Mouse (Mus musculus) liver, adult 2 months (tissue): ENCODE measurements around the gene B4galt4. TPM values are rescaled to one million over a fixed set of nuclear protein-coding genes. Genes with fewer than 3 reads are reported as not detected.

Experiments used
- DNase-seq: peaks from one replicate; pipeline ENCODE4 v3.0.0-alpha.2; 2011; ENCODE audit warnings: low read depth, low spot score; ENCODE audit errors: extremely low read depth
- H3K27ac ChIP-seq: fragments of 200-500 bp; replicated peaks from 2 replicates; pipeline ENCODE4 v1.5.1; 2012; ENCODE audit warnings: low read depth, mild to moderate bottlenecking, control low read depth, inconsistent platforms, low read length; ENCODE audit not compliant: insufficient read depth
- H3K27me3 ChIP-seq: fragments of 200-500 bp; 2 replicates; pipeline ENCODE4 v1.6.1; 2012; ENCODE audit warnings: mild to moderate bottlenecking, moderate library complexity, low read length, inconsistent platforms; ENCODE audit not compliant: control insufficient read depth, insufficient read depth
- H3K36me3 ChIP-seq: fragments of 200-500 bp; 2 replicates; pipeline ENCODE4 v1.6.1; 2012; ENCODE audit warnings: low read length, inconsistent platforms; ENCODE audit not compliant: control insufficient read depth, insufficient read depth
- H3K4me1 ChIP-seq: fragments of 200-500 bp; 2 replicates; pipeline ENCODE4 v1.6.1; 2011; ENCODE audit warnings: low read length; ENCODE audit not compliant: control insufficient read depth, insufficient read depth
- H3K4me3 ChIP-seq: fragments of 200-500 bp; 2 replicates; pipeline ENCODE4 v1.5.1; 2011; ENCODE audit warnings: low read depth, mild to moderate bottlenecking, control low read depth, low read length, moderate library complexity; ENCODE audit not compliant: insufficient read depth
- H3K79me2 ChIP-seq: fragments of 200-500 bp; 2 replicates; pipeline ENCODE4 v1.6.1; 2012; ENCODE audit warnings: inconsistent platforms, mild to moderate bottlenecking, low read length, moderate library complexity; ENCODE audit not compliant: control insufficient read depth, insufficient read depth
- H3K9ac ChIP-seq: fragments of 200-500 bp; 2 replicates; pipeline ENCODE4 v1.6.1; 2012; ENCODE audit warnings: low read depth, mild to moderate bottlenecking, control low read depth, inconsistent platforms, low read length
- CTCF ChIP-seq: fragments of 200-500 bp; IDR thresholded peaks from 2 replicates; pipeline ENCODE4 v1.5.1; 2011; ENCODE audit warnings: low read depth, low read length, control low read depth
- POLR2A ChIP-seq: fragments of 200-500 bp; IDR thresholded peaks from 2 replicates; pipeline ENCODE4 v1.6.1; 2011; ENCODE audit warnings: low read length, control low read depth; ENCODE audit not compliant: insufficient read depth; ENCODE audit errors: extremely low read depth
- WGBS: fragments of 180-500 bp; shearing (Covaris S2); methylation state at CpG from one replicate; pipeline ENCODE4 v1.1.7; 2018; 5-methylcytosine and 5-hydroxymethylcytosine counted together
- polyA plus RNA-seq: library from polyadenylated mRNA; depleted of rRNA; stranded (reverse); fragments of >200 nt; gene quantifications from 2 replicates; pipeline ENCODE4 v1.2.3, GENCODE M21; 2012
- total RNA-seq: library from RNA; depleted of rRNA; stranded (reverse); fragments of >200 nt; gene quantifications from 2 replicates; pipeline ENCODE4 v1.2.3, GENCODE M21; 2014

B4galt4 gene
- total and polyA plus RNA-seq, 2 experiments, result 0.54 to 1.6 TPM

- no peak overlapping the region for H3K27ac ChIP-seq
- H3K4me1 ChIP-seq, result no peaks in the 10 kb centered on the region; the same call in 1 of the 2 replicates
- H3K27me3 ChIP-seq, result no peaks in the 10 kb centered on the region
- no peaks in the 10 kb centered on the region for H3K79me2 ChIP-seq
- no peak overlapping the region for H3K4me3 ChIP-seq
- no peaks in the 10 kb centered on the region for H3K36me3 ChIP-seq
- 68% methylated on average over 9 of the region's 9 CpGs for WGBS
- DNase-seq, result no peak
- no peak overlapping the region for H3K9ac ChIP-seq
- TF ChIP-seq POLR2A (no peak), CTCF (no peak)
Measured at GRCm38 (mm10) chr16:38701492-38702185, 40.4 kb upstream of the B4galt4 start.

GRCm38 (mm10) chr16:38702316-38702715, 39.7 kb upstream of the B4galt4 start:
- no peaks in the 10 kb centered on the region for H3K27me3 ChIP-seq
- no peaks in the 10 kb centered on the region; the same call in 1 of the 2 replicates for H3K4me1 ChIP-seq
- H3K27ac ChIP-seq, result no peak overlapping the region
- WGBS, result 68% methylated on average over 3 of the region's 3 CpGs
- no peak for TF ChIP-seq POLR2A
- TF ChIP-seq CTCF, result no peak
- no peak overlapping the region for H3K4me3 ChIP-seq
- no peaks in the 10 kb centered on the region for H3K36me3 ChIP-seq
- H3K9ac ChIP-seq, result no peak overlapping the region
- H3K79me2 ChIP-seq, result no peaks in the 10 kb centered on the region
- DNase-seq, result no peak

GRCm38 (mm10) chr16:38703501-38703900, 38.6 kb upstream of the B4galt4 start:
- Histone ChIP-seq H3K27me3 (no peaks in the 10 kb centered on the region), H3K9ac (no peak overlapping the region)
- TF ChIP-seq CTCF (no peak), POLR2A (no peak)

GRCm38 (mm10) chr16:38705531-38706281, 36.4 kb upstream of the B4galt4 start:
- Histone ChIP-seq H3K27ac (no peak overlapping the region), H3K9ac (no peak overlapping the region), H3K4me3 (no peak overlapping the region), H3K27me3 (no peaks in the 10 kb centered on the region), H3K79me2 (no peaks in the 10 kb centered on the region; the same call in 1 of the 2 replicates), H3K36me3 (no peaks in the 10 kb centered on the region), H3K4me1 (no peaks in the 10 kb centered on the region; the same call in 1 of the 2 replicates)
- no peak for DNase-seq
- WGBS, result 66% methylated on average over 9 of the region's 9 CpGs
- TF ChIP-seq POLR2A (no peak), CTCF (no peak)

More at GRCm38 (mm10) chr16:38703501-38703900, 38.6 kb upstream of the B4galt4 start:
- H3K79me2 ChIP-seq, result no peaks in the 10 kb centered on the region; the same call in 1 of the 2 replicates
- 59% methylated on average over 6 of the region's 6 CpGs for WGBS
- no peak overlapping the region for H3K27ac ChIP-seq
- H3K4me1 ChIP-seq, result no peaks in the 10 kb centered on the region; the same call in 1 of the 2 replicates
- no peaks in the 10 kb centered on the region for H3K36me3 ChIP-seq
- no peak overlapping the region for H3K4me3 ChIP-seq
- DNase-seq, result no peak

- WGBS, result 61% methylated on average over 7 of the region's 7 CpGs
- DNase-seq, result no peak
Measured at GRCm38 (mm10) chr16:38706782-38707181, 35.3 kb upstream of the B4galt4 start.

More at GRCm38 (mm10) chr16:38706782-38707181, 35.3 kb upstream of the B4galt4 start:
- H3K4me3 ChIP-seq, result no peak overlapping the region
- no peaks in the 10 kb centered on the region; the same call in 1 of the 2 replicates for H3K4me1 ChIP-seq
- no peak for TF ChIP-seq CTCF
- no peak for TF ChIP-seq POLR2A
- H3K27ac ChIP-seq, result no peak overlapping the region
- no peaks in the 10 kb centered on the region for H3K27me3 ChIP-seq
- no peaks in the 10 kb centered on the region; the same call in 1 of the 2 replicates for H3K79me2 ChIP-seq
- H3K36me3 ChIP-seq, result no peaks in the 10 kb centered on the region
- H3K9ac ChIP-seq, result no peak overlapping the region
